Mouse (Mus musculus) MN1 (cell line): Measurements from ENCODE around the gene Myo1b.

Experiments used
- DNase-seq: peaks from one replicate; pipeline ENCODE4 v3.0.0-alpha.2; 2016; ENCODE audit warnings: low spot score

Gene Myo1b

DNA sequence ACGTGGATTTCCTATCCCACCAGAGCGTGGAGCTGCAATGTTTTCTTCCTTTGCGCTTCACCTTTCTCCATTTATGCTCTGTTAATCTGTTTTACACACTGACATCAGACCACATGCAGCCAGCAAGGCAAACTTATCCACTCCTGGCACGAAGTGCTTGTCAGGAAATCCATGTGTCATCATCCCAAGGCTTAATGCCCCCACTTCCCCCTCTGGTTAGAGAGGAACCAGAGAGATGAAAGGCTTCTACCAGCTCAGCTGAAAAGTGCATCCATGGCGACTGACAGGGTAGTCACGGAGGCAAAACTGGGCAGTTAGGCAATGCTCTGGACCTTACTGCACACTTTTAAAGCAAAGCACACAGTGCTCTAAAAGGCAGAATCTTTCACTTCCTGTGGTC lies 126.6 kb downstream of the Myo1b start:
- peak; percentile 12 for DNase-seq

DNA sequence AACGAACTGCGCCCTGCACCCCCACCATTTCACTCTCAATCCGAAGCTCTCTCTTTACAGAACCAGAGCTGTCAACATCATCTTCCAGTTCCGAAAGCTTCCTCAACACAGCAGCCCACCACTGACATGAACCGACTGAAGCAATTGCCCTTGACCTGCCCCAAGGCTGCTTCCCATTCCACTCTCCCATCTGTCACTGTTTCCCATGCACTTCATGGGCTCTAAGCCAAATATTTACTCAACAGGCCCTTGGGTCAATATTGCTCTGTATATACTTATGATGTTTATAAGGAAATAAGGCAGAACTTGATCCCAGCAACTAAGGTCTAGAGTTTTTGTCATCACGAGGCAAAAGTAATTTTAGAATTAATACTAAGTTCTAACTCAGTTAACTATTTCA lies 133.8 kb downstream of the Myo1b start:
- no peak for DNase-seq

DNA sequence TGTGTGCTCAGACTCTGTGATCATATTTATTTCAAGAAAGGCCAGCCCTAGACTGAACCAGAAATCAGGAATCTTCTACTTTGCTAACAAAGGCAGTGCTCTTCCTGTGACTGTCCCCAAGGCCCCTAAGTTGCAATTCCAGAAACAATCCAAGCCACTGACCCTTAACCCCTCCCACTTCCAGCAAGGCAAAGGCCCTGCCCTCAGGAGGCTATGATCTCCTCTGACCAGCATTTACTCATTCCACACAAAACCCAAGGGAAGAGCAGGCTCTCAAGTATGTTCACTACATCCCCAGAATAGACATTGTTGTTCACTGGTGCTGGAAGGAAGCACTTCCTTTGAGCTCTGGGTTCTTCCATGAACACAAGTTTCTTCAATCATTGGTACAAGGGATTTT lies 135.5 kb downstream of the Myo1b start:
- DNase-seq: no peak

DNA sequence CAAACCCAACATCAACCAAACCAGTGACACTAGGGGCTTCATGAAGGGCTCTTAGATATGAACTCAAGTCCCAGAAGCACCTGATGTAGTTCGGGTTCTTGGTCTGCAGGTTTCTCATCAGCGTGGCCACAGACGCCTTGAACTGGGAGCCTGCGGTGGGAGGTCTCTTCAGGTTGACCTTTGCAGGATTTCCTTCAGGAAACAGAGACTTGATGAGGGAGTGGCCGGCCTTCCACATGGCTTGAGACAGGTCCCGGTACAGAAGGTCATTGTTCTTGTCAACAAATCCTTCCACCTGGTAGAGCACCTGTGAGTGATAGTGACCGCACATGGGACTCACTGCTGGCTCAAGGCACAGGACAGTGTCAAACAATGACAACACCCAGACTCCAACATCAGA lies 137.6 kb downstream of the Myo1b start:
- no peak for DNase-seq

DNA sequence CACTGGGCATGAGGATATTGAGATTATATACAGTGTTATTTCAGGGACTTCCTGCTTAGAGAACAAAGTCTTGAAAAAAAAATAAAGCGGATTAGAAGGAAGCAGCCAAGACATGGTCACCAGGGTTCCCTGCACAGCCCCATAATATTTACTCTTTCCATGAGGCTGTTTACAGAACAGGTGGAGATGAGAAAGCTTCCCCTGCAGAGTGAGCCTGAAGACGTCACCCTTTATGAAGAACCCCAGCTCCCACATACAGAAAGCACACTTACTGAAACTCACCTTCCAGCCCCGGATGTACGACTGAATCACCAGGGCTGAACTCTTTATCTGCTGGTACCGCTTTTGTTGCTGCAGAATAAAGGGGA lies 145.4 kb downstream of the Myo1b start:
- no peak for DNase-seq

DNA sequence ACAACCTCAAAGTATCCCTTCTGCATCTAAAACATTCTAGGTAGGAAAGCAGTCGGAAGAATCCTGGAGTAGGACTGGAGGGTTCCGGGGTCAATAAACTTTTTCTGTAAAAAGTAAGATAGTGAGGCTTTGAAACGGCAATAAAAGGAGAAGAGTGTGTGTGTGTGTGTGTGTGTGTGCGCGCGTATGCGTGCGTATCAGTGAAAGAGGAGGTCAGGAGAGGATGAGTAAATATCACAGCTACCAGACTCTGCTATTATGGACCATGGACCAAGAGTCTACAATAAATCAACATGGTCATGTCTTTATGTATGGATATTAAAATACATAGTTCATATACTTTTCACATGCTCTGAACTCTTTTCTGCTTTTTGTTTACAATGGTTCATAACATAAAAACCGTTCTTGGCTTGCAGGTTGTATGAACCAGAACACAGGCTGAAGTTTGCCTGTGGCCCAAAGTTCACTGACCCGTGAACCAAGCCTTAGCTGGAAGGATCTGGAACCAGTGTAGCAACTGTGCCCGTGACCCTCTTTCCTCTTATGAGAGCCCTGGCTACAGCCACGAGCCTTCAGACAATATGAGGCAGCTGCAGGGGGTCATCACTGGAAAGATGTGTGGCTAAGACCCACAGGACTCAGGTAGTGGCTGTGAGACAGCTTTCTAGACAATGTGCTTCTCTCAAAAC lies 145.9 kb downstream of the Myo1b start:
- no peak for DNase-seq

DNA sequence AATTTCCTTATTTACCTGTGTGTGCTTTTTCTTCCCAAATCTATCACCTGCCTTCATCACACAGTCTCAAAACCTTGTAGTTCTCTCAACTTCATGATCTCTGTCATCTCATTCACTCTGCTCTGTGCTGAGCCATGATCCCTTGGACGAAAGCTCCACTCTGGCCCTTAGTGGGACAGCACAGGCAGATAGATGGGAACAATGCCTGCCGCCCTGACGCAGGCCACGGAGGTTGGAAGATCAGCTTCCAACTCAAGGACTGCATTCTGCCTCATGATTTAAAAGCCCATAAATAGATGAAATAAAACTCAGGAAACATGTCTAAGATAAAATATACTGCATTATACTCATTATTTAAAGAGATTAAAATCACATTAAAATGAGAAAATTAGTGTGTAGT lies 149.6 kb downstream of the Myo1b start:
- no peak for DNase-seq

DNA sequence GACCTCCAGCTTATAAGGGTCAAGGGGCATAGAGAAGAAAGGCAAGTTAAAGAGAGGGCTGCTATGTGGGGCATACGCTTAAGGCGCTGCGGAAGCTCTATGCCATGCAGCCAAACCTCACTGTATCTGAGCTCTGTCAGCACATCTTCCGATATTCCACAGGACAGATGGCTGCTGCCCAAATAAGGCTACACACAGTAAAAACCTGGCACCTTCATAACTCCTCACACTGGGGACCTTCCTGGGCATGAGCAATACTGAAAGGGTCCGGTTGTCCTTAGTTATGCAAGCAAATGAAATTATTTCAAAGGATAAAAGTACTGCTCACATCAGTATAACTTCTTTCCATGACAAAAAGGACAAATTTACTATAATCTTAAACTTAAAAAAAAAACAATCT lies 150.7 kb downstream of the Myo1b start:
- no peak for DNase-seq

DNA sequence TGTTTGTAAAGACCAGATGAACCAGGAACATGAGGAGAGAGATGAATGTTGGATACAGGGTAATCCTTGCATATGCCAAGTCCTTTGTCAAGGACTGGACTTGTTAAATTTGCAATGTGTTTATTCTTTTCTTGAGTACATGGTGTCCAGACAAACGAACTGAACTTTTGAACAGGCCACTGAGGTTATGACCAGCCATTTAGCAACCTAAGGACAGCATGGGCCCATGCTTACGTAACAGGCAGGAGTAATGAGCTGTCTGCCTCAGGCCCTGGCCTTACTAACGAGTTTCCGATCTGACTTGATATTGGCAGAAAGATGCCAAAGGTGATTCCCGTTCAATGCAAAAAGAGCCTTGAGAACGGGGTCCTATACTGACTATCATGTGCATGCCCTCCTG lies 156.2 kb downstream of the Myo1b start:
- DNase-seq: no peak

DNA sequence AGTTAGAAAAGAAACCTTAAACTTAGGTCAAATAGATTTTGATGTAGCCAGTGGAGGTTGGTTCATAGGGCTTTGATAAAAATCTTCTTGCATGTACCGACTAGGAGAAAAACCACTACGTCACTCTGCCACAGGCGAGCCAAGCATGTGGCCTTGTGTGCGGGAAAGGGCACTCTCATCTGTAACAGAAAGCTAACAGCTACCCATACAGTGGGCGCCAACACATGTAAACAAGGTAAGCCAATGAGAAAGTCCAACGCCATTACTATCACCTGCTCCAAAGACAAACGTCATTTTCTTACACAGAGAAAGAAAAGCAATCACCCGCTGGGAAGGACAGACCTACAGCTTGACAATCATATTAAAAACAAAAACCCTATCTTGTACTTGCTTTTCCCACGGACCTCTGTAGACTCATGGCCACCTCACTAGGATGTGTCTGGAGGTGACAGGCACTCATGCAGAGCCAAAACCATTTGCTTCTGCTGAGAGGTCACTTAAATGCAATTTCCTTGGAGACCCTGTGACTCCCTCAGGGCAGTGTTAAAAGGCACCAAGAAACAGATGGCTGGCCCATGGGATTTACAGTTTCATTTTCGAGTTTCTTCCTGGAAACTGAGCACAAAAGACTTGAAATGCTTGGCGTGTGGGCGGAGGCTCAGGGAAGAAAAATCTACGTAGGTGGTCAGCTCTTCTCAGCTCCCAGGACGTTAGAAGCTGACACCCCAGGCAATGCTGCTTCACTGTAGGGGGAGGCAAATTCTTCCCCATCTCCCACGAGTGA lies 157.4 kb downstream of the Myo1b start:
- DNase-seq: peak; percentile 18

DNA sequence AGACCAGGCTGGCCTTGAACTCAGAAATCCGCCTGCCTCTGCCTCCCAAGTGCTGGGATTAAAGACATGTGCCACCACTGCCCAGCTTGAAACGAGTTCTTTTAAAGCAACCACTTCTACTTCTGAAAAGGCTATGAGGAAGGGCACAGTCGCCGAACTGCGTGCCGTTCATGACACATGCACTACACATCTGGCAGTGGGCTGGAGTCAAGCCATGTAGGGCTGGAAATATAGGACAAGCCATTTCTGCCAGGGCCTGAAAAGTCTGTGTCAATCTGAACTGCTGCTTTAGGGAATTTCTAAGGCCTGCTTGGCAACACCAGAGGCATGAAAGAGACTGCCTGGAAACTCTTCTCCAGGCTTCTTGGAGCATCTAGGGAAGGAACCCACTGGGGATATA lies 162.2 kb downstream of the Myo1b start:
- DNase-seq: no peak

DNA sequence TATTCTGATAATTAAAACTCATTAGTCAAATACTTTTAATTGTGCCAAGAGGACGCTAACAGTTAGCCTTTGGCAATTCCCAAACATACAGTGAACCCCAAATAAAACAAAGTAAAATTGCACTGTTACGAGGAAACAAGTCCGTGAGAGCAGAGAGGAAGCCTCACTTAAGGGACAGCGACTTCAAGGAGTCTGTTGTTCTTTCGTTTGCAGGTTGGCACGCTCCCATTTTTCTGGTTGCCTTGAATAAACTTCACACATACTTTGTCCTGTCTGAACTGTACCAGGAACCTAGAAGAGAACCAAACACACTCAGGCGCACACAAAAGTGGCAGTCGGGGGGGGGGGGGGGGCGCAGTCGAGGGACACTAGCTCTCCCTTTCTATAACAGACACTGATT lies 164.9 kb downstream of the Myo1b start:
- DNase-seq: no peak

DNA sequence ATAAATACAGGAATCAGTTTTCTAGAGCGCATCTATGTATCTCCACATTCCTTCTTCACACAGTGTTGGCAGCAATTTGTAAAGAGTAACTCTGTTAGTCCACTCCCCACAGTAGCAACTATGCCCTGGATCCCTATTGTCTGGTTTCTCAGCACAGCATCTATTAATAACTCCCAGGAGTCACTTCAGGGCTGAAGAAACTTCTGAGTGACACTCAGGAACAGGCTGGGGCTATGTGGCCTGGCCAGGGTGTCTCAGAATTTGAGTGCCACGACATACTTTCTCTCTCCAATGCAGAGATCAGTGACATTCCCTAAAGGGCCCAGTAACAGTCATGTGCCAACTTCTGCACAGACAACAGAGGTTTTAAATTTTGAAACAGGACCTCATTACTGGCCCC lies 167.6 kb downstream of the Myo1b start:
- no peak for DNase-seq

DNA sequence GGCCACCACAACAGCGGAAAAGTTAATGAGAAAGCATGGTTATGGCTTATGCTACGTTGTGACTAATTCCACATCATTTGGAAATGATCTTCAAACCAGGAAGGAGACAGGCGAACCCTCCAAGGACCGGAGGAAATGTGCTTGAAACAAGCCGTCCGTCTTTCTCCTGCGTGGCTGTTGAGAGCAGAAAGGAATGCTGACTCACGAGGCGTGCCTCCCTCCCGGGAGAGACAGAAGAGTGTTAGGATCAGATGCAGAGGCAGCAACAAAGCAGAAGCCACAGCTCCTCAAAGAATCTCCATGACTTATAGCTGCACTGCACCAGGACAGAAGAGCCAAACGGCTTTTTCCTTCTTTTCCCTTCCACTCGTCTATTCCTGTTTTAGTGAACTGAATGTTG lies 168.4 kb downstream of the Myo1b start:
- DNase-seq: peak; percentile 15

DNA sequence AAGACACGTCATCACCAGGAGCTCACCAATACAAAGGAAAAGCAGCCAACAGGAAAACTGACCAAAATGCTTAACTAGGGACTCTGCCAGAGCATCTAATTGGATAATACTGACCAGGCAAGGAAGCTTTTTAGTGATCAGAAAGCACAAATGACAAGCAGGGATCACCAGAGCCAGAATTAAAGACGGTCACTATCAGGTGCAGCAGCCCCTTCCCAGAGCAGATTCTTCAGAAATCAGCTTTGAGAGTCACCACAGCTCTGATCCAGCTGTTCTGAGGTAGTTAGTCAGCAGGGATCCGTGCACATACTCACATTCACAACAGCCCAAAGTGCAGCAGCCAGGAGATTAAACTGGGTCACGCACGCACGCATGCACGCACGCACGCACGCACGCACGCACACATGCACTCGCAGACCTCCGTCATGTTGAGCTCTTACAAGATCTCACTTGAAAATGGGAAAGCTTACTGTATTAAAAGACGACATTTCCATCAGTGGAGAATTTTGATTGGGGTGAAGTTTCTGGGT lies 169.1 kb downstream of the Myo1b start:
- DNase-seq: no peak

DNA sequence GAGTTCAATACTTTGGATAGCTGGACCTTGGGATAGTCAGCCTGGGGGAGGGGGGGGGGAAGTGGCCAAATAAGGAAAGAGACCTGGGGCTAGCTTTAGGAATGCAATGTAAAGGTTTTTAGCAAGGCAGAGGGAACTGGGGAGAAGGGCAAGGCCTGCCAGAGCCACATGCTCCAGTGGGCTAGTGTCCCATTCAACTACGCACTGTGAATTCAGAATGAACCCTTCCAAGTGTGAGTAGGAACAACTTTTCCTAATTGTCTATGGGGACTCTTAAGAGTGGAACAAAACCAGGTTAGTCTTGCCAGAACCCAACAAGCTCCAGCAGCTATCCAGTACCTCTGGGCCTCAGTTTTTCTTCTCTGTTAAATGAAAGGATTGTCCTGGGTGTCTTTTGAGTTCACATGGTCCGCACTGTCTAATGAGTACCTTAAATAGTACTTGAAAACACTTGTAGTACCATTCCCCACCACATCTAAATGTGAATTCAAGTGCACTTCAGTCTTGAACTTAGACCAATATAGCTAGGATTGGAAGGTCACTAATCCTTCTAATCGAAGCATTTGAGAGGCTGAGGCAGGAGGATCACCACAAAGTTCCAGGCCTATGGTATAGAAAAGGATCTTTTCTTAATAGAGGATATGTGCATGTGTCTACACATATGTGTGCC lies 172.0 kb downstream of the Myo1b start:
- no peak for DNase-seq

DNA sequence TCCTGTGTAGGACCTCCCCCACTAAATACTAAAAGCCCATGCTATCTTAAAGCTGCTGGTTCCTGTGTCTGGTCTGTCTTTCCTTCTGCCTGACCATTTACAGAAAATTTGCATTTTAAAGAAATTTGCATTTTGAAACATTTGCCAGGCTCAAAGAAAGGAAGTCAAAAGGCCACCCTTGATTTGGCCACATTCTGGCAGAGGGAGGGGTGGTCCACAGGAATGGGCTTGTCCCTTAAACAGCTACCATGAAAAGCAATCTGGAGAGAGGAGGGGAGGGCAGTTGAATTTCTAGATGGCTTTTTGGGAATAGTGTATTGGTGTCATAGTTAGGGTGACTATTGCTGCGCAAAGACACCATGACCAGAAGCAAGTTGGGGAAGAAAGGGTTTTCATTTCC lies 173.3 kb downstream of the Myo1b start:
- no peak for DNase-seq

DNA sequence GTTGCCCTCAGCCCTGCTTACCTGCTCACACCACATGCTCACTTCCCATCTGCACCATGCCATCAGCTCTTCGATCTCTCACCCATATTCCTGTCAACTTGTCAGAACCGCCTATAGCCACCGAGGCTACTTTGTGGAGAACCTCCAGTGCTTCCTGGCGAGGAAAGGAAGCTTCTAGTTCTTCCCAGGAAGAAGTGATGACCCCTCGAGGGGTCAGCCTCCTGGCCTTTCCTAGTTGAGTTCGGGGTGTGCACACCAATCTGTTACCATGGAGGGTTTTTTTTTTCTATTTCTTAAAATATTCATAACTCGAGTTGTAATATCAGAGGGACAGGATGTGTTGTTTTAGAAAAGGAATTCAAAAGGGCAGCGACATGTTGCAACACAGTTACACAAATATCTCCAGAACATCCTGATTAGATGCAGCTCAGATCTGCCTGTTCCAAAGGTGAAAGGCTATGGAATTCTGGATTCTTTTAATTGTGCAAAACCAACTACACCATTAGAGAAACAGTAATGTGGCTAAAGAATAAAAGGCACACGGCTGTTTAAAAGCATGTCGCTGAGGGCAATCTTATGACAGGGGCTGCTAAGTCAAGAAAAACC lies 175.1 kb downstream of the Myo1b start:
- DNase-seq: no peak

DNA sequence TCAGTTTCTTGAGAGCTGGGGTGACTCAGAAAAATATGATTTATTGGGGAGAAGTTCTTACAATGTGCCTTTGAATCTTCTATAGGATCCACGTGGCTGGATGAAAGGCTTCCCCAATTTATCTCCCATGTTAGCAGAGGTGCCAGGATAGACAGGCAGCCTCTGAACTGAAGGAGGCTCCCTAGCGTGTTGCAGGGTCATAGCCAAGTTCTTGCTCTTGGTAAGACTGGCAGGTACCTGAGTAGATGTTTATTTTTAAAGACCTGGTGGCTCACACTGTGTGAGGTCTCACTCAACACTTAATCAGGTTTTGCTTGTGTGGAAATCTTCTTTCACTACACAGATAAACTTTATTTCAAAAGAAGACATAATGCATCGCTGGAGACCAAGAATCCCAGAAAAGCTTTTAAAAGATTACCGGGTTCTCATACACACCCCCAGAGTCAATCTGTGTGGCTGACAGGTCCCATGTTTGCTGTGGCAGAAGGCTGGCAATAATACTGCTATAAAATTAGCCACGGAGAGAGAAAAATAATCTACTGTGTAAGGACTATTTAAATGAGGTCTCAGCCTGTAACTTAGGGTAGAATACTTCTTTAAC lies 176.5 kb downstream of the Myo1b start:
- no peak for DNase-seq

DNA sequence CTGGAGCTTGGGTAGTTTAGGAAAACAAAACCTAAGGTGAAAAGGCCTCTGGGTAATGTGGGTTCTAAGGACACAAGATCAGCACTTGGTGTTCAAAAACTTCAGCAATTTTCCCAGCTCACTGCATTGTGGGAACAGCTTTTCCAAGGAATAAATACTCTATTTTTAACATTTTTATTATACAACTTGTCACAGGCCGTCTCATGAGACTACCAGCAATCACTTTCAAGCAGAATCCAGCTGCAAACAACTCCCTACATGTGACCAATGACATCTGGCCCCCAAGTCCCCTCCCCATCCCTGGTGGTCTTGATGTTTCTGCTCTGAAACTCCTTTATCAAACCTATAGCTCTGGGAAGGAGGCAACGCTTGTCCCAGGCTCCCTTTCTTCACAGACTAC lies 179.0 kb downstream of the Myo1b start:
- DNase-seq: no peak

DNA sequence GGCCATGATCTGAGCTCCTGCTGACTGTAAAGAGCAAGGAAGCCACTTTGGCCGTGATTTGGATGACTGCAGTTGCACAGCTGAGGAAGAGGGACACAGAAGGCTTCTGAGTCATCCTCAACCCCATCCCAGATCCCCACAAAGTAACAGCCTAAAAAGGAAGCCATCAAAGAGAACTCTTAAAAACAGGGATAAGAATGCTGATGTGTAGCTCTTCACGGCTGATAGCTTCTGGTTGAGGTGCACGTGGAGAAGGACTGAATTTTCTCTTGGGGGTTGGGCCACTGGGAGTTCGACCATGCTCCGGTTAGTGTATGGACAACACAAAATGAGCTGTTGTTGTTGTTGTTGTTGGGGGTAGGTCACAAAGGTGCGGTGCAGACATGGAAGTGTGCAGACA lies 181.2 kb downstream of the Myo1b start:
- no peak for DNase-seq

DNA sequence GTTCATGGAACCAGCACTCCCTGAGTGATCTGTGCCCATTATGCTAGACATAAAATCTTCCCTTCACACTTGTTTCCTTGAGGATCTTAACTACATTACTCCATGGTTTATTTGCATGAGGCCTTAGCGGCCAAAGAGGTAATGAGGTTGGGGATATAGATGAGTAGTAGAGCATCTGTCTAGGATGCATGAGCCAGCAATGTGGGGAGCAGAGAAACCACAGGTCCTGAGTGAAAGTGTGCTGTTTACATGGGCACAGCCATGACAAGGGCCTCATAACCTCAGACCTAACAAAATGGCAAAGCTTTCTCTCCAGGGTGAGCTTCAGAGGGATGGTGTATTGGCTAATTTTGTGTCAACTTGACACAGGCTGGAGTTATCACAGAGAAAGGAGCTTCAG lies 186.5 kb downstream of the Myo1b start:
- no peak for DNase-seq
